Mouse (Mus musculus) CH12.LX (cell line): ENCODE measurements around the gene Gm20388. TPM values are rescaled to one million over a fixed set of nuclear protein-coding genes. Genes with fewer than 3 reads are reported as not detected.

ENCODE experiments used
- DNase-seq: peaks from one replicate; pipeline ENCODE4 v3.0.0-alpha.2; 2013; ENCODE audit errors: extremely low read depth
- H3K27ac ChIP-seq: 2 replicates; pipeline ENCODE4 v1.5.1; 2012; ENCODE audit warnings: low read depth, mild to moderate bottlenecking, control low read depth, moderate library complexity; ENCODE audit not compliant: insufficient read depth
- H3K27me3 ChIP-seq: replicated peaks from 2 replicates; pipeline ENCODE3; 2012; ENCODE audit warnings: inconsistent platforms
- H3K36me3 ChIP-seq, 2 experiments: replicated peaks in 1 of 2; 2 replicates each; pipeline versions ENCODE3 to v1.6.1; 2012; ENCODE audit warnings: inconsistent platforms in 1 of 2, low read length in 1 of 2, mild to moderate bottlenecking in 1 of 2, mixed read lengths in 1 of 2, moderate library complexity in 1 of 2; ENCODE audit not compliant: control insufficient read depth in 1 of 2, insufficient read depth in 1 of 2
- H3K4me1 ChIP-seq, 2 experiments: 2 replicates each; pipeline ENCODE4 v1.6.1; 2012; ENCODE audit warnings: inconsistent platforms in 1 of 2, moderate library complexity in 1 of 2; ENCODE audit not compliant: insufficient read depth in 2 of 2, control insufficient read depth in 1 of 2
- H3K4me2 ChIP-seq: 2 replicates; pipeline ENCODE4 v1.6.1; 2012; ENCODE audit warnings: low read depth, mild to moderate bottlenecking, control low read depth; ENCODE audit not compliant: poor library complexity, insufficient read depth, severe bottlenecking
- H3K4me3 ChIP-seq, 3 experiments: fragments of 150-350 bp in 1 of 3; sonication (generic) in 1 of 3; replicated peaks in 1 of 3; 2 replicates each; pipeline versions ENCODE3 to v1.5.1; 2011 to 2012; ENCODE audit warnings: low read depth in 2 of 3, low read length in 2 of 3, mild to moderate bottlenecking in 2 of 3, moderate library complexity in 2 of 3, control low read depth in 1 of 3, improper control_type of control experiment in 1 of 3, inconsistent platforms in 1 of 3, mixed read lengths in 1 of 3; ENCODE audit not compliant: poor library complexity in 1 of 3
- H3K79me2 ChIP-seq: replicated peaks from 2 replicates; pipeline ENCODE4 v1.6.1; 2012; ENCODE audit warnings: mild to moderate bottlenecking, moderate library complexity; ENCODE audit not compliant: control insufficient read depth, poor library complexity, insufficient read depth, severe bottlenecking; ENCODE audit errors: extremely low read depth
- H3K9ac ChIP-seq: 2 replicates; pipeline ENCODE4 v1.6.1; 2012; ENCODE audit warnings: low read depth, mild to moderate bottlenecking, control low read depth, moderate library complexity; ENCODE audit not compliant: insufficient read depth
- H3K9me3 ChIP-seq: replicated peaks from 2 replicates; pipeline ENCODE3; 2012; ENCODE audit warnings: low read length, inconsistent platforms, mixed read lengths
- BHLHE40 ChIP-seq: IDR thresholded peaks from 2 replicates; pipeline ENCODE4 v1.6.1; 2011; ENCODE audit warnings: mild to moderate bottlenecking, low read depth, low read length, improper control_type of control experiment
- CHD2 ChIP-seq: IDR thresholded peaks from 2 replicates; pipeline ENCODE4 v1.6.1; 2011; ENCODE audit warnings: low read length, improper control_type of control experiment
- CTCF ChIP-seq, 2 experiments: IDR thresholded peaks in 1 of 2; conservative IDR thresholded peaks in 1 of 2; 2 replicates each; pipeline ENCODE4 v1.5.1; 2011 to 2012; ENCODE audit warnings: low read depth in 2 of 2, low read length in 2 of 2, improper control_type of control experiment in 1 of 2, inconsistent platforms in 1 of 2, mild to moderate bottlenecking in 1 of 2, moderate library complexity in 1 of 2
- ELF1 ChIP-seq: IDR thresholded peaks from 2 replicates; pipeline ENCODE4 v1.6.1; 2014; ENCODE audit warnings: low read depth, mild to moderate bottlenecking, inconsistent platforms, low read length, improper control_type of control experiment
- EP300 ChIP-seq: IDR thresholded peaks from 2 replicates; pipeline ENCODE4 v1.6.1; 2011; ENCODE audit warnings: low read length, improper control_type of control experiment
- GABPA ChIP-seq: IDR thresholded peaks from 2 replicates; pipeline ENCODE4 v1.6.1; 2012; ENCODE audit warnings: low read depth, low read length, improper control_type of control experiment, inconsistent platforms; ENCODE audit not compliant: insufficient replicate concordance
- HCFC1 ChIP-seq: IDR thresholded peaks from 2 replicates; pipeline ENCODE4 v1.6.1; 2012; ENCODE audit warnings: low read depth, mild to moderate bottlenecking, inconsistent platforms, low read length, improper control_type of control experiment
- JUND ChIP-seq: conservative IDR thresholded peaks from 2 replicates; pipeline ENCODE4 v1.6.1; 2011; ENCODE audit warnings: low read depth, low read length, improper control_type of control experiment
- MAFK ChIP-seq: IDR thresholded peaks from 2 replicates; pipeline ENCODE4 v1.6.1; 2011; ENCODE audit warnings: low read length, improper control_type of control experiment; ENCODE audit not compliant: insufficient replicate concordance
- MAZ ChIP-seq: IDR thresholded peaks from 2 replicates; pipeline ENCODE4 v1.6.1; 2012; ENCODE audit warnings: low read depth, mild to moderate bottlenecking, inconsistent platforms, low read length, improper control_type of control experiment, moderate library complexity
- MEF2A ChIP-seq: IDR thresholded peaks from 2 replicates; pipeline ENCODE4 v1.6.1; 2014; ENCODE audit warnings: low read depth, mild to moderate bottlenecking, inconsistent platforms, low read length, improper control_type of control experiment, borderline replicate concordance
- MYC ChIP-seq: IDR thresholded peaks from 2 replicates; pipeline ENCODE4 v1.6.1; 2011; ENCODE audit warnings: low read depth, mild to moderate bottlenecking, improper control_type of control experiment, low read length
- NELFE ChIP-seq: IDR thresholded peaks from 2 replicates; pipeline ENCODE4 v1.6.1; 2011; ENCODE audit warnings: low read depth, low read length, improper control_type of control experiment
- NRF1 ChIP-seq: IDR thresholded peaks from 2 replicates; pipeline ENCODE4 v1.6.1; 2014; ENCODE audit warnings: low read depth, mild to moderate bottlenecking, inconsistent platforms, low read length, improper control_type of control experiment, moderate library complexity
- POLR2A ChIP-seq: IDR thresholded peaks from 2 replicates; pipeline ENCODE4 v1.6.1; 2011; ENCODE audit warnings: low read depth, mild to moderate bottlenecking, improper control_type of control experiment, low read length
- RAD21 ChIP-seq: IDR thresholded peaks from 2 replicates; pipeline ENCODE4 v1.6.1; 2011; ENCODE audit warnings: low read depth, mild to moderate bottlenecking, low read length, improper control_type of control experiment, moderate library complexity
- RCOR1 ChIP-seq: conservative IDR thresholded peaks from 2 replicates; pipeline ENCODE4 v1.6.1; 2012; ENCODE audit warnings: low read depth, mild to moderate bottlenecking, inconsistent platforms, low read length, improper control_type of control experiment
- SIN3A ChIP-seq: IDR thresholded peaks from 2 replicates; pipeline ENCODE4 v1.6.1; 2012; ENCODE audit warnings: low read length, improper control_type of control experiment, inconsistent platforms
- SMC3 ChIP-seq: IDR thresholded peaks from 2 replicates; pipeline ENCODE4 v1.6.1; 2011; ENCODE audit warnings: low read depth, low read length, improper control_type of control experiment
- TBP ChIP-seq: conservative IDR thresholded peaks from 2 replicates; pipeline ENCODE4 v1.6.1; 2011; ENCODE audit warnings: low read depth, low read length, improper control_type of control experiment
- TCF12 ChIP-seq: IDR thresholded peaks from 2 replicates; pipeline ENCODE4 v1.6.1; 2014; ENCODE audit warnings: low read depth, mild to moderate bottlenecking, inconsistent platforms, low read length, improper control_type of control experiment
- UBTF ChIP-seq: IDR thresholded peaks from 2 replicates; pipeline ENCODE4 v1.6.1; 2012; ENCODE audit warnings: low read depth, mild to moderate bottlenecking, inconsistent platforms, low read length, improper control_type of control experiment, moderate library complexity
- ZC3H11A ChIP-seq: IDR thresholded peaks from 2 replicates; pipeline ENCODE4 v1.6.1; 2012; ENCODE audit warnings: low read depth, mild to moderate bottlenecking, inconsistent platforms, low read length, improper control_type of control experiment
- ZKSCAN1 ChIP-seq: IDR thresholded peaks from 2 replicates; pipeline ENCODE4 v1.6.1; 2012; ENCODE audit warnings: low read depth, inconsistent platforms, low read length, improper control_type of control experiment, borderline replicate concordance
- dilution Hi-C: fragments of 300-500 bp; cut with MboI; formaldehyde crosslinking; loops from 2 replicates; pipeline ENCODE4 v1.14.3; 2020; ENCODE audit warnings: low sequenced_read_pairs; ENCODE audit not compliant: extremely low pct_unique_long_range_greater_than_20kb, extremely low pct_ligation_motif_present
- in situ Hi-C: fragments of 300-500 bp; cut with MboI; formaldehyde crosslinking; loops from 3 replicates; pipeline ENCODE4 v1.14.3; 2019; ENCODE audit warnings: low sequenced_read_pairs, low pct_ligation_motif_present, low pct_unique_long_range_greater_than_20kb, mixed read lengths
- polyA plus RNA-seq: library from polyadenylated mRNA; unstranded; fragments of >175 nt; gene quantifications from 2 replicates; pipeline ENCODE4 v1.2.1, GENCODE M21; 2012; ENCODE audit warnings: low read depth; ENCODE audit not compliant: insufficient read length
- total RNA-seq, 2 experiments: library from RNA; depleted of rRNA; stranded (reverse); fragments of 300-350 nt in 1 of 2; fragments of >200 nt in 1 of 2; gene quantifications; 2 replicates each; pipeline ENCODE4 v1.2.3; 2012 to 2014

Gm20388 gene
- total and polyA plus RNA-seq, 3 experiments, result 14.8 to 26.3 (median 22.2) TPM

DNA sequence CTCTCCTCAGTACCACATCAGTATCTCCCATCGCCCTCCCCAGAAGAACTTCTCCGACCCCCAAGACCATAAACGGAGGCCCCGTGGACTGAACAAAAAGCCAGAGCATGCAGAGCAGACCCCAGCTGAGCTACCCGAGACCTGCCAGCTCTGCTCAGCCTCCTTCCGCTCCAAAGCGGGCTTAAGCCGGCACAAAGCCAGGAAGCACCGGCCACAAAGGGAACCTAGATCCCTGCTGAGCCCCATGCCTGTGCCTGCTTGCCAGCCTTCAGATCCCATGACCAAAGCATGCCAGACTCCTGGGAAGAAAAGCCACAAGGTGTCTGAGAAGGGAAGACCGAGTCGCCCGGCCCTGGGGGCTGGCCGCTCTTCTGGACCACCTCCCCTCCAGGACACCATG, 2356.2 kb downstream of the Gm20388 start:
- in situ Hi-C loops (loop anchor here (10.0 kb wide), 2 partner anchors 292 to 412 kb away; no protein-coding TSS in a partner anchor), dilution Hi-C loops (no loop called here)
- TF ChIP-seq NRF1, result no peak
- TF ChIP-seq GABPA, result no peak
- TF ChIP-seq ELF1, result no peak
- TF ChIP-seq ZKSCAN1, result no peak
- no peak for TF ChIP-seq CHD2
- TF ChIP-seq ZC3H11A, result no peak
- TF ChIP-seq RAD21, result no peak
- TF ChIP-seq HCFC1, result no peak
- no peak for TF ChIP-seq MAZ
- TF ChIP-seq TBP, result no peak
- TF ChIP-seq BHLHE40, result no peak
- H3K9ac ChIP-seq, result no peak overlapping the region
- no peak overlapping the region for H3K4me2 ChIP-seq
- H3K4me1 ChIP-seq, result peaks cover 18 to 30% of the 10 kb centered on the region in 2 experiments
- H3K27ac ChIP-seq, result no peak overlapping the region
- no peaks in the 10 kb centered on the region for H3K79me2 ChIP-seq
- H3K4me3 ChIP-seq, result no peak overlapping the region
- no peaks in the 10 kb centered on the region for H3K9me3 ChIP-seq
- no peak for DNase-seq
- peaks cover 92% of the 10 kb centered on the region for H3K27me3 ChIP-seq
- no peaks in the 10 kb centered on the region for H3K36me3 ChIP-seq

DNA sequence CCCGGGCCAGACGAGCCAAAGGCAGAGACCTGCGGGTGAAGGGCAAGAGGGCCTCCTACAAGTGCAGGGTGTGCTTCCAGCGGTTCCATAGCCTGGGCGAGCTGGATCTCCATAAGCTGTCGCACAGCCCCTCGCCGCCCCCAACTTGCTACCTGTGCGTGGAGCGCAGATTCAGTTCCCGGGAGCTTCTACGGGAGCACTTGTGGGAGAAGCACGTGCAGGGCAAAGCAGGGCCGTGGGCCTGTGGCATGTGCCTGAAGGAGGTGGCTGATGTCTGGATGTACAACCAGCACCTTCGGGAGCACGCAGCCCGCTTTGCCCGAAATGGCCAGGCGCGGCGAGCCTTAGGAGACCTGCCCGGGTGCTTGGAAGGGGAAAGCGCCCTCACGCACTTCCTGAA, 2358.2 kb downstream of the Gm20388 start:
- Histone ChIP-seq H3K36me3 (no peaks in the 10 kb centered on the region), H3K27ac (no peak overlapping the region), H3K4me2 (no peak overlapping the region), H3K9ac (no peak overlapping the region), H3K9me3 (no peaks in the 10 kb centered on the region), H3K27me3 (peaks cover 75% of the 10 kb centered on the region), H3K4me1 (peaks cover 8 to 23% of the 10 kb centered on the region in 2 experiments), H3K4me3 (no peak overlapping the region), H3K79me2 (no peaks in the 10 kb centered on the region)
- dilution Hi-C loops (no loop called here), in situ Hi-C loops (loop anchor here (10.0 kb wide), 2 partner anchors 294 to 414 kb away; no protein-coding TSS in a partner anchor)
- TF ChIP-seq GABPA (no peak), EP300 (no peak), TCF12 (no peak), CTCF (conservative IDR thresholded peaks at IDR 0.05 in 1 of 2, IDR thresholded peaks at IDR 0.05 in 1 of 2; ENCODE audit: low read depth in 2 of 2, low read length in 2 of 2) (no peak), BHLHE40 (no peak), RCOR1 (no peak), ELF1 (no peak), POLR2A (no peak), SIN3A (no peak), JUND (no peak), NELFE (no peak), SMC3 (no peak), MEF2A (no peak), MAZ (no peak), MYC (no peak), UBTF (no peak), MAFK (no peak)
- no peak for DNase-seq
